Mouse (Mus musculus): ENCODE results near the gene Thbd. TPM values are rescaled to one million over a fixed set of nuclear protein-coding genes. Genes with fewer than 3 reads are reported as not detected.
A peak's percentile ranks its signal among the peaks of the same experiment; 100 is the strongest.

Gene Thbd
- total RNA-seq, 2 experiments from 2014 or later, result 10.6 to 12.6 TPM

DNA sequence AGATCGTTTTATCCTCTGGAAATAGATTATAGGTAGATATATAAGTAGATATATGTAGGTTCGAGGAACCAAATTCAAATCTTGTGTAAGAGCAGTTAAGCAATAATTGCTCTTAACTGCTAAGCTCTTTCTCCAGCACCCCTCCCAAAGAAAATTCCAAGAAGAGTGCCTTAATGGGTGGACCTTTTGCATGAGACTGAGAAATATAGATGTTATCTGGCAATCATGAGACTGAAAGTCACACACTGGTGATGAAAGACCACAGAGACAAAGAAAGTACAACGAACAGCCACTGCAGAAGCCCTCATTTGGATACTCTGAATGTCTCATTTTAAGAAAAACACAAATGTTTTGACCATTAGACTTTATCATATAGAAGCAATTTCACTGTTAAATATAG, 20.5 kb upstream of the Thbd start:
- intact Hi-C loops (cut with DNase I), result no loop called here
- DNase-seq (ENCODE audit: low spot score in 2 of 2), result no peak

DNA sequence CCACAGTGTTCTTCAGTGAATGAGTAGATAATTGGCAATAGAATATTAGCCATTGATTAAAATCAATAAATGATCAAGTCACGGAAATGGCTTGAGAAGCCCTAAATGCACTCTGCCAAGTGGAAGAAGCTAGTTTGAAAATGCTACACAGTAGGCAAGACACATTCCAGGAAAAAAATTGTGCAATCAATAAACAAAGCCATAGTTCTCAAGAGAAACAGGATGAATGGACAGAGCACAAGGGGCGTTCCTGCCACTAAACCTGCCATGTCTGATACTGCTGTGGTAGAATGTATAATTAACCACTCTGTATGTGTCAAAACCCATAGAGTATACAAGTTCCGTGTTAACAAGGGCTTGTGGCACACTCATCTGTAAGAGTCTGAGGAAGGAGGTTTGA, 19.6 kb upstream of the Thbd start:
- intact Hi-C loops (cut with DNase I), result no loop called here
- no peak for DNase-seq (ENCODE audit: low spot score in 2 of 2)

DNA sequence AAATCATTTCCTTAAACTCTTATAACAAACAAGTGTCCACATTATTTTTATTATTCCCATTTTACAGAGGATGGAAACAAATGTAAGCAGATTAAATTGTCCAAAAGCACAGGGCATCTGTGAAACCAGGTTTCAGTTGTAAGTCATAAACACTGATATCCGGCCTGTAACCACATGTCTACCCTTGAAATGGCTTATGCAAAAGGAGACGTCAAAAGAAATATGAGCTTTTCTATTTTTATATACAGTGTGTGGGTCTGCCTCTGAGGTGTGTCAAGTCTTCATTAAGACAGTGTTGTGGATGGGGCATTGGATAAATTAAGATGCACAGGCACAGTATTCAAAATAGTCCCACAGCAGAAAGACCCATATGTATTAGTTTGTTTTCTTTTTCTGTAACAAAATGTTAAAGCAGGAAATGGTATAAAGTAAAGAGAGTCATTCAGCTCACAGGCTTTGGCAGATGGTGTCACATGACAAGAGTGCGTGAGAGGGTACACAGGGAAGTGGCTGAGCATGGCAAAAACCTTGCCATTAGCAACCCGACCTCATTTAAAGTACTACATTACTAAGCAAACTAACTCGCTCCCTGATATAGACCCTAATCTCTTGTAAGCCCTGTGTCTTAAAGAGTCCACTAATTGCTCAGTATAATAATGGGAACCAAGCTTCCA, 17.9 kb upstream of the Thbd start:
- intact Hi-C loops (cut with DNase I), result no loop called here
- no peak for DNase-seq (ENCODE audit: low spot score in 2 of 2)

DNA sequence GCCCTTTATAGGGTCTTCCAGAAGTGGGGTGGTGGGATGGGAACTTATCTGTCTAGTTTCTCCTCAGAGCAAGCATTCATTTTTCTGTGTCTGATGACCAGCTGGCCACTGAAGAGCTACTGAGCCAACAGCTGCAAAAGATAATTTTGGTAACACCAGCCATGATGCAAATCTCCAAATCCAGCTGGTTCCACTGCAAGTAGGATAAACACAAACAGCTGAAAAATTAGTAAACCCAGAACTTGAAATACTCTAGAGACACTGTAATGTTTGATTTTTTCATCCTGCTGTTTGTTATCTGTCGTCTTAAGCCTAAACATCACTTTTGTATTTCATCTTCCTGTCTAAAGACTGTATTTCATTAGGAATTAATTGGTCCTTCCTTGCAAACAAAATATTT, 13.7 kb upstream of the Thbd start:
- intact Hi-C loops (cut with DNase I), result no loop called here

DNA sequence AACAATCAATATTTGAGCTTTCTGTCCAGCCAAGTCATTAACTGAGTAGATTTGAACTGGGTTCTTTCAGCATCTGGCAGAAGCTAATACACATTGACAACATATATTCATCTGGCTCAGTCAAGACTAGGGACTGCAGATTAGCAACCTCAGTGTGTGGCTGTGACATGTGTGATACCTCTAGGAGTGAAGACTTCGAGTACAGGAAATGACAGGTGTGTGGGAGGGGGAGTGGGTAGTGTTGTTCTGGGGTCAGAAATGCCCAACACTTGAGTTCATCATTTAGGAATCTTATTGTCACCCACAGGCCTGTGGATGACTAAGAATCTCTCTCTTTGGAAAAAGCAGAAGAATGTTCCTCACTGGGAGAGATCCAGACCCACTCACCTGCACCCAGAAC, 13.1 kb upstream of the Thbd start:
- intact Hi-C loops (cut with DNase I), result no loop called here
- DNase-seq (ENCODE audit: low spot score in 2 of 2), result no peak

More for the DNA sequence above, 13.7 kb upstream of the Thbd start:
- no peak for DNase-seq (ENCODE audit: low spot score in 2 of 2)

DNA sequence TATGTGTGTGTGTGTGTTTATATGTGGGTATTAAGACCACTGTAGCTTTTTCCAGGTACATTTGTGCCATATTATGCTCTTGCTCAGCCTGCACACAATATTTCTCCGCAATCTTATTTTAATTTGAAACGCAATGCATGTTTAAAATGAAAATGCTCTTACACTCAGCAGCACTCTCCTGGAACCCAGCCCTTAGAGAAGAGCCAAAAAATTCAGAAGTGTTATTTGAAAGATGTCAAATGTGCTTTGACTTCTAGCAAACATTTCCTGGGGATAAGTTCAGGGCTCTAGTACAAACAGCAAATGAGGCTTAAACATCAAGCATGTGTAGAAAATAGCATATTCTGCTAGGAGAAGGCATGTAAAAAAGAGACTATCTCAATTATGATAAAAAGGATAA, 11.8 kb upstream of the Thbd start:
- intact Hi-C loops (cut with DNase I), result no loop called here
- no peak for DNase-seq (ENCODE audit: low spot score in 2 of 2)

DNA sequence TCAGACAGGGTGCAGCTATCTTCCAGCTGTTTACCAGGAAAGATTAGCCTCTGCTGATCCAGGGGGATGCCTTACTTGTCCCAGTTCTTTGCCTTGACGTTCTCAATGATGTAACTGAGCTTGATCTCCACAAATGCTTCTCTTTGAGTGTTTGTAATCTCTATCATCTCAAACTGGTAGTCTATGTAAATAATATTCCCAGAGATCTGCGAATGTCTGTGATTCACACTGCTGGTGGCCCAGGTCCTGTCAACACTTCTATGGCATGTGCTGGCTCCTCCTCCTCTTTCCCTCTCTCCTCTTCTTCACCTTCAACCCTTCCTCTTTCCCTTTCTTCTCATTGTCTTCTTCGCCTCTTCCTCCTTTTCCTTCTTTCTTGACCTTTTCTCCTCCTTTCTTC, 11.2 kb upstream of the Thbd start:
- intact Hi-C loops (cut with DNase I), result no loop called here

DNA sequence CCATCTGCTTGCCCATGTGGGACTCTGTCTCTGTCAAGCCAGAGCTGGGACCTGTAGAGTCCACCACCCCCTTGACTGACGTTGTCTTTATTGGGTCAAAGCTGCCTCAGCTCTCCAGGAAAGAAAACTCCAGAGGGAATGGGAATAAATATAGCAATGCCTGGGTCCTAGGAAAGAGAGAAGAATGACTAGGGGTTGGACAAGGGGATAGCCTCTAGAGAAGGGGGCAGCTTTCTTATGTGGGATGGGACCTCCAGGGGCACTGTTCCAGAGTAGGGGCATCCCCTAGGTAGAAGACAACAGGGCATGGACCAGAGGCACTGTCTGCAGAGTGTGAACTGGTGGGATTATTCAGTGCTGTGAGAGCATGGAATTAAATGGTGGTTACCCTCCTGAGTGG, 1.8 kb upstream of the Thbd start:
- DNase-seq (ENCODE audit: low spot score in 2 of 2), result no peak
- intact Hi-C loops (cut with DNase I), result loop anchor here (5.0 to 10.0 kb wide), 4 partner anchors 125 to 288 kb away; no protein-coding TSS in a partner anchor

More for the DNA sequence above, 11.2 kb upstream of the Thbd start:
- no peak for DNase-seq (ENCODE audit: low spot score in 2 of 2)

DNA sequence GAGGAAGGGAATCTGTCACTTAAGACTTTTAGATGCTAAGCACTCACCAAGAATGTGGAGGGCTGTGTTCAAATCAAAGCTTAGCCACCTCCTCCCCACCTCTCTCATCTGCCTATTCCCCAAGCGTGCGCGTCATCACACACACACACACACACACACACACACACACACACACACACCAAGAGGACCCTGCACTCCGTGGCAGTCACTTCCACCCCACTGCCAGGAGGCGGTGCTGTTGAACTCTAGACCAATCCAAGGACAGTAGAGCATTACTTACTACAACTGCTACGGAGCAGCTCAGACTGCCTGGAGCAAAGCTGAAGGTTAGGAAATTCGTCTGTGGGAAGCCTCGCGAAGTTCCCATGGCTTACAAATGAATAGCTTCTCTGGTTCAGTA, 1.2 kb upstream of the Thbd start:
- DNase-seq (ENCODE audit: low spot score in 2 of 2), result peak; percentile 79 to 92
- intact Hi-C loops (cut with DNase I), result loop anchor here (5.0 to 10.0 kb wide), 4 partner anchors 126 to 287 kb away; no protein-coding TSS in a partner anchor

DNA sequence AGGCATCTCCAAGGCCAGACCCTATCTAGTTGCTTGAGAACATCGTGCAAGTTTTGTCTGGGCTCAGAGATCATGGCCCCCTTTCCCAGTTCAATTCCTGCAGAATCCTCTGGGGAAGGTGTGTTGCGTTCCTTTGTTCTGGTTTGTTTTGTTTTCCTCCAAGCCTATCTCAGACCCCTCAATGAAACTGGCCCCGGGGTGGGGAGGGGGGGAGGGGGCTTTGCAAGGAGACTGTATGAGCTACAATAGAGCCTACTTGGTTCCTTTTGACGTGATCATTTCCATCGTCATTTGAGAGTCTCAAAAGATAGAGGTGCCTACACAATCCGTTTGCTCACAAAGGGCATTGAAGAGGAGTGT, 753 bp upstream of the Thbd start:
- intact Hi-C loops (cut with DNase I), result loop anchor here (5.0 to 10.0 kb wide), 4 partner anchors 126 to 286 kb away; no protein-coding TSS in a partner anchor
- no peak for DNase-seq (ENCODE audit: low spot score in 2 of 2)

DNA sequence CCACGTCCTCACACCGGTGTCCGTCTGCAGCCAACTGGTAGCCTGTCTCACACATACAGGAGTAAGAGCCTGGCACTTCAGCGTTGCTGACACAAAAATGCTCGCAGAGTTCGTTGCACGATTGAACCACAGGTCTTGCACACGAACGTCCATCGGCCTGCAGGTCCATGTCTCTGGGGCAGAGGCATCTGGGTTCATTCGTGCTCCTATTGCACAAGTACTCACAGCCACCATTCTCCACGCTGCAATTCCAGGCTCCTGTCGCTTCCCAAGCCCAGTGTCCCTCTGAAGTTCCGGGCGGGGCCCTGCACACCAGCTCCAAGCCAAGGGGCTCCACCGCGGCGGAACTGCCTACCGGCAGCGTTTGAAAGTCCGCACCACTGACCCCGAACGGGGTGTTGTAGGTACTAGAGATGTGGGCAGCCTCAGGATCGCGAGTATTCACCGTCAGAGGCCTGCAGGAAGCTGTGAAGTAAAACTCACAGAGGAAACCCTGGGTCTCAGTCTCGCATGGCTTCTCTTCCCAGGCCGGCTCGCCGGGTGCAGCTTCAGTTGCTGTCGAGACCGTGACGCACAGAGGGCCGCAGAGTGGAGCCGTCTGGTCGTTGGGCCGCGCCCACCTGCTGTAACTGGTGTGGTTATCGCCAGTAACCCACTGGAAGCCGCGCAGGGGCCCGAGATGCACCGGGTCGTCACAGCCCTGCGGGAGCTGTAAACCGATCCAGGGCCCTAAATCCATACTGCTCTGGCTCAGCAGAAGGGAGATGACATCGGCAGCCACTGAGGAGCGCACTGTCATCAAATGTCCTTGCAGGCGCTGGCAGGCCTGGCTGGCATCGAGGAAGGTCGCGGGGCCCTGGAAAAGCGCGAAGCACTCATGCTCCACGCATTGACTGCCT, 768 bp downstream of the Thbd start:
- intact Hi-C loops (cut with DNase I), result loop anchor here (5.0 to 10.0 kb wide), 4 partner anchors 128 to 285 kb away; no protein-coding TSS in a partner anchor
- DNase-seq (ENCODE audit: low spot score in 2 of 2), result no peak

DNA sequence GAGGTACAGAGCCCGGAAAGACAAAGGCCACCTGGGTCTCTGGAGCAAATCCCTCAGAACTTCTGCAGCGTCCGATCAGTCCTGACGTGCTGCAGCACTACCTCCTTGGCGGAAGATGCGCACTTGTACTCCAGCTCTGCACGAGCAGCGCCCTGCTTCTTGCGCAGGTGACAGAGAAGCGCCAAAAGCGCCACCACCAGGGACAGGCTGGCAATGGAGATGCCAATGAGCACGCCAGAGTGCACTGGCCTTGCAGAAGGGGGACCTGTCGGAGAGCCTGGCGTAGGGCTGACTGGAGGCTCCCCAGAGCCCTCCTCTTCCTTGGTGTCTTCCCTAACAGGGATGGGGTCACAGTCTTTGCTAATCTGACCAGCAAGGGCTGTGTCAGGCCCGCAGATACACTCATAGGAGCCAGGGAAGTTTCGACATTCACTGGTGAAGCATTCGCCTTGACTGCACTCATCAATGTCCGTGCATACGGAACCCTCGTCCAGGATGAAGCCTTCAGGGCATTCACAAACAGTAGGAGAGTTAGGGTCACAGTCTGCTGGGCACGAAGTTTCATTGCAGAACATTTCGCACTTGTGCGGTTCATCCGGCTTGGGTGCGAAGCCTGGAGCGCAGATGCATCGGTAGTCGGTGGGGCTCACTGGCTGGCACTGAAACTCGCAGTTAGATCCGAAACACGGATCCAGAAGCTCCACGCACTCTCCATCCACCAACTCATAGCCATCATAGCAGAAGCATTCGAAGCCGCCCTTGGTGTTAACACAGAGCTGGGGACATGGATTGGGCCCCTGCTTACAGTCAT, 1.6 kb downstream of the Thbd start:
- intact Hi-C loops (cut with DNase I), result loop anchor here (5.0 to 10.0 kb wide), 4 partner anchors 128 to 284 kb away; no protein-coding TSS in a partner anchor
- peak in 1 of 2 experiments; percentile 40 for DNase-seq (ENCODE audit: low spot score in 2 of 2)

DNA sequence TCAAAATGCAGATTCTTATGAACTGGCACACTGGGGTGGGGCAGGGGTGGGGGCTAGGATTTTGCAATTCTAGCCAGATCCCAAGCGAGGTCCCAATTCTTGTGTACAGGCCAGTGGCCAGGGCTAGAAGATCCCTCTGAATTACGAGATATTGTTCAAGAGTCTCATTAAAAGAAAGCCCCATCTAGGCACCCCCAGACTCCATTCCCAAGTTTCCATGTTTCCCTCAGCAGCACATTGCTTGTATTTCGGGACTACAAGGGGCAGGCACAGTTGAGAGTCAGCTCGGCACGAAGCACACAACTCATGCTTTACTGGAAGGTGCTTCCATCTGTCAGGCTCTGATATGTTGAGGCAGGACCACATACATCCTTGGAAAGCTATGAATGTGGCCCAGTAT, 3.1 kb downstream of the Thbd start:
- intact Hi-C loops (cut with DNase I), result loop anchor here (5.0 to 10.0 kb wide), 4 partner anchors 130 to 283 kb away; no protein-coding TSS in a partner anchor
- DNase-seq (ENCODE audit: low spot score in 2 of 2), result no peak

DNA sequence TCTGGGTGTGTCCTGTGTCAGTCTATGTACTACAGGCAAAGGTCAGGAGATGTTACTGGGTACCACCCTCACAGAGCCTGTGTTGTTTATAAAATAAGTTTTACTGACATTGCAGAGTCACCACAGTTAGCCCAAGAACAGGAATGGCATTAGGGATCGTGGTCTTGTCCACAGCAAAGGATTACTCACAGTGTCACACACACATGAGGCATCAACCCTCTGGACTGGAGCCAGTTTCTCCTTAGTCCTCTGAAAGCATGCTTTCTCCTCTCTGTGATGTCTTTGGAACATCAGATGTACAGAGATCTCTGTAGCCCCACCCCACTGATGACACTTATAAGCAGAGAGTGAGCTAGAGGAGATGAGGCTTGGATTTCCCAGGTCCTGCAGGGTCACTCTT, 5.8 kb downstream of the Thbd start:
- no peak for DNase-seq (ENCODE audit: low spot score in 2 of 2)
- intact Hi-C loops (cut with DNase I), result loop anchor here (10.0 kb wide), 1 partner anchor 133 kb away; no protein-coding TSS in a partner anchor

DNA sequence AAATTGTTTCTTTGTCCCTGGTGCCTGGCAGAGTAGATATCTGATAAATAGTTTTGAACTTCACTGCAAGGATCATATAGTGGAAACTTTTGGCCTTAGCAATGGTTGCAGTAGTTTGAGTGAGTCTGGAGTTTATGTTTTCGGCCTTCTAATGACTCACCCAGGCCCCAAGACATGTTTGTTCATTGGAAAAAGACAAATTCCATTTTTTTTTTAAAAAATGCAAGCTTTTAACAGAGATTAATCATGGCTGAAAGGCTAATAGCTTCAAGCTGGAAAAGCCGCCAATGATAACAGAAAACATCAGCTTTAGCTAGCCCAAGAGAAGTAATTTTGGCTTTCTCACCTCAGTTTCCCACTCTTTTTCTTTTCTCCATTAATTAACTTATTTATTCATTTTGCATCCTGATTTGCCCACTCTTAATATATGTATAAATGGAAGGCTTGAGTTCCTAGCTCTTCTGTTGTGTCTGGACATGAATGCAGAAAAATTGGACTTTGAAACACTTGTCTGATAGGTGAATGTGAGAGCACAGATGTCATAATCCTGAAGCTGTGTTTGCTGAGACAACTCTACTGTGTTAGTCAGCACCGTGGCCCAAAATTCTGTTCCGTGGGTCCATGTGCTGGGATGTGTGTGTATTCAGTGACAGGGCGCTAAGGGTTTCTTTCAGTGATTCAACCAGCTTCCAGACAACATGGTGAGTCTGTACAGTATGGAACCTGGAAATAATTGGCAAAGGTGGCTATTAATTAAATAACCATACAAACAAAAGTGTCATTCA, 8.9 kb downstream of the Thbd start:
- intact Hi-C loops (cut with DNase I), result loop anchor here (5.0 to 10.0 kb wide), 2 partner anchors 72 to 204 kb away; no protein-coding TSS in a partner anchor
- no peak for DNase-seq (ENCODE audit: low spot score in 2 of 2)

DNA sequence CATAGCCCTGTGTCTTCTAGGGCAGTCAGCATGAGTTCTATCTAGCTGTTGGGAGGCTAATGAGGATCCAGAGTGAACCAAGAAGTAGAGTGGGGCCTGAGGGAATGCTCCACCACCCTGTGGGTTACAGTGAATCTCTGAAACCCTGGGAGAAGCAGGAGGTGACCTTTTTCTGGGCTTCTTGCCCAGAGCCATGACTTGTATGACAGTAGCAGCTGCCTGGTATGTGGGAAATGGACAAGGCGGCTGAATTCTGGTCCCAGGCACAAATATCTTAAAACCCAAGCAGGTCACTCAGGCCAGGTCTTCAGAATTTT, 10.2 kb downstream of the Thbd start:
- intact Hi-C loops (cut with DNase I), result loop anchor here (5.0 to 10.0 kb wide), 2 partner anchors 70 to 203 kb away; no protein-coding TSS in a partner anchor
- no peak for DNase-seq (ENCODE audit: low spot score in 2 of 2)

DNA sequence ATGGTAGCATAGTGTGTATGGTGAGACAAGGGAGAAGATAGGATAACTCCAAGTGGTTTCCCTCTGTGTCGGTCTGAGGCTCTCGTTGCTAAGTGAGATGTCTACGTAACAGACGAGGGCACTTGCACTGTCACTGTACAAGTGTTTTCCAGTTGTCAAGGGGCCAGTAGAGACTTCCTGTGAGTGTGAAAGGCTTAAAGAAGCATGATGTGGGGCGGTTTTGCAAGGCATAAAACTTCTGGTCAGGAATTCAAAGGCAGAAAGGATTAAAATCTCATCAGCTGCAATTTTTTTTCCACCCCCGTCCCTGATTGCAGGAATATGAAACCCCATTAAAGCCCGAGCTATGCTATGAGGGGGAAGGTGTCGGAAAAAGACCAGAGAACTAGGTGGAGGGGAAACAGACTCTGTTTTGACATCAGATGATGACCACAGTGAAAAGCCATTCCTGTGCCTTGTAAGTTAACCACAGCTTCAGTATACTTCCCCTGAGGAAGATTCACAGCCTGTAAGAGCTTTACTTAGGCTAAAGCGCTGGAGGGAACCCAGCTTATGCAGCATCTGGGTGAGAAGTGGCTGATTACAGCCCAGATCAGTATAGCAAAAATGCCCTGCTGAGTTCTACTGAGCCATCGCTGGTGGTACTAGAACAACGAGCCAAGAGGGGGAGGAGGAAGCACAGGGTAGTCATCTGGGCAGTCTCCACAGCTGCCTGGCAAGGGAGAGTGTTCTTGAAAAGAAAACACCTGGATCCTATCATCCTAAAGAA, 10.8 kb downstream of the Thbd start:
- intact Hi-C loops (cut with DNase I), result loop anchor here (5.0 to 10.0 kb wide), 2 partner anchors 70 to 202 kb away; no protein-coding TSS in a partner anchor
- peak in 1 of 2 experiments; percentile 24 for DNase-seq (ENCODE audit: low spot score in 2 of 2)

DNA sequence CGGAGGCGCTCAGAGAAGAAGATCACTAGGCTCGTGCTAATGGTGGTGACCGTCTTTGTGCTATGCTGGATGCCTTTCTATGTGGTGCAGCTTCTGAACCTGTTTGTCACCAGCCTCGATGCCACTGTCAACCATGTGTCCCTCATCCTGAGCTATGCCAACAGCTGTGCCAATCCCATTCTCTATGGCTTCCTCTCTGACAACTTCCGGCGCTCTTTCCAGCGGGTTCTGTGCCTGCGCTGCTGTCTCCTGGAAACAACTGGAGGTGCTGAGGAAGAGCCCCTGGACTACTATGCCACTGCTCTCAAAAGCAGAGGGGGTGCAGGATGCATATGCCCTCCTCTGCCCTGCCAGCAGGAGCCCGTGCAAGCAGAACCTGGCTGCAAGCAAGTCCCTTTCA, 11.8 kb downstream of the Thbd start:
- DNase-seq (ENCODE audit: low spot score in 2 of 2), result peak; percentile 29 to 37
- intact Hi-C loops (cut with DNase I), result loop anchor here (5.0 to 10.0 kb wide), 2 partner anchors 69 to 201 kb away; no protein-coding TSS in a partner anchor
